Mouse (Mus musculus) small intestine, adult 2 months (tissue): ENCODE measurements at regions not wholly inside any gene's neighbourhood (a gene's known extent, or its start where the extent isn't known, plus 50 kb on each side); places are given as distances from the start of the nearest gene placed in this dataset.

Experiments used
- H3K27ac ChIP-seq: fragments of 200-500 bp; 2 replicates; pipeline ENCODE4 v1.5.1; 2012; ENCODE audit warnings: low read depth, low read length, control low read depth, inconsistent platforms; ENCODE audit not compliant: insufficient read depth
- H3K27me3 ChIP-seq: fragments of 200-500 bp; 2 replicates; pipeline ENCODE4 v1.6.1; 2012; ENCODE audit warnings: mild to moderate bottlenecking, moderate library complexity, low read length, inconsistent platforms; ENCODE audit not compliant: control insufficient read depth, insufficient read depth
- H3K36me3 ChIP-seq: fragments of 200-500 bp; 2 replicates; pipeline ENCODE4 v1.6.1; 2012; ENCODE audit warnings: mild to moderate bottlenecking, low read length, control low read depth, inconsistent platforms; ENCODE audit not compliant: control insufficient read depth, insufficient read depth
- H3K4me1 ChIP-seq: fragments of 200-500 bp; 2 replicates; pipeline ENCODE4 v1.6.1; 2012; ENCODE audit warnings: low read length, inconsistent platforms, mixed read lengths; ENCODE audit not compliant: control insufficient read depth, insufficient read depth, insufficient read length
- H3K4me3 ChIP-seq: fragments of 200-500 bp; 2 replicates; pipeline ENCODE4 v1.5.1; 2012; ENCODE audit warnings: low read depth, mild to moderate bottlenecking, control low read depth, inconsistent platforms, low read length, moderate library complexity
- CTCF ChIP-seq: fragments of 200-500 bp; IDR thresholded peaks from 2 replicates; pipeline ENCODE4 v1.5.1; 2012; ENCODE audit warnings: low read depth, mild to moderate bottlenecking, control low read depth, inconsistent platforms, low read length, moderate library complexity, mixed read lengths; ENCODE audit not compliant: insufficient replicate concordance, insufficient read length; ENCODE audit errors: extremely low read depth
- POLR2A ChIP-seq: fragments of 200-500 bp; IDR thresholded peaks from 2 replicates; pipeline ENCODE4 v1.6.1; 2012; ENCODE audit warnings: low read depth, mild to moderate bottlenecking, control low read depth, inconsistent platforms, low read length, moderate library complexity
- WGBS: fragments of 180-500 bp; shearing (Covaris S2); methylation state at CpG from one replicate; pipeline ENCODE4 v1.1.7; 2018; 5-methylcytosine and 5-hydroxymethylcytosine counted together

- Histone ChIP-seq H3K4me1 (no peaks in the 10 kb centered on the region), H3K27me3 (no peaks in the 10 kb centered on the region), H3K27ac (no peak overlapping the region), H3K4me3 (no peak overlapping the region), H3K36me3 (no peaks in the 10 kb centered on the region)
- TF ChIP-seq POLR2A (no peak), CTCF (no peak)
- 71% methylated on average over 12 of the region's 12 CpGs for whole genome bisulfite sequencing
Observed at GRCm38 (mm10) chr17:51962529-51963110, 129.5 kb upstream of the Satb1 start.

- WGBS: 75% methylated on average over 4 of the region's 4 CpGs
- TF ChIP-seq CTCF: no peak
- TF ChIP-seq POLR2A: no peak
Observed at GRCm38 (mm10) chr17:51961337-51961736, 128.2 kb upstream of the Satb1 start.

GRCm38 (mm10) chr17:51956275-51956674, 123.2 kb upstream of the Satb1 start:
- H3K27ac ChIP-seq: no peak overlapping the region
- H3K4me1 ChIP-seq: no peaks in the 10 kb centered on the region
- 91% methylated on average over 13 of the region's 13 CpGs for WGBS
- H3K27me3 ChIP-seq: no peaks in the 10 kb centered on the region
- no peak overlapping the region for H3K4me3 ChIP-seq
- H3K36me3 ChIP-seq: no peaks in the 10 kb centered on the region
- TF ChIP-seq CTCF: no peak
- no peak for TF ChIP-seq POLR2A

More at GRCm38 (mm10) chr17:51961337-51961736, 128.2 kb upstream of the Satb1 start:
- Histone ChIP-seq H3K36me3 (no peaks in the 10 kb centered on the region), H3K4me1 (no peaks in the 10 kb centered on the region), H3K27ac (no peak overlapping the region), H3K27me3 (no peaks in the 10 kb centered on the region), H3K4me3 (no peak overlapping the region)

- Histone ChIP-seq H3K4me1 (no peaks in the 10 kb centered on the region), H3K4me3 (no peak overlapping the region), H3K27me3 (no peaks in the 10 kb centered on the region), H3K27ac (no peak overlapping the region), H3K36me3 (no peaks in the 10 kb centered on the region)
- 71% methylated on average over 5 of the region's 5 CpGs for WGBS
- TF ChIP-seq POLR2A (no peak), CTCF (no peak)
Observed at GRCm38 (mm10) chr17:51937707-51938106, 104.6 kb upstream of the Satb1 start.

DNA sequence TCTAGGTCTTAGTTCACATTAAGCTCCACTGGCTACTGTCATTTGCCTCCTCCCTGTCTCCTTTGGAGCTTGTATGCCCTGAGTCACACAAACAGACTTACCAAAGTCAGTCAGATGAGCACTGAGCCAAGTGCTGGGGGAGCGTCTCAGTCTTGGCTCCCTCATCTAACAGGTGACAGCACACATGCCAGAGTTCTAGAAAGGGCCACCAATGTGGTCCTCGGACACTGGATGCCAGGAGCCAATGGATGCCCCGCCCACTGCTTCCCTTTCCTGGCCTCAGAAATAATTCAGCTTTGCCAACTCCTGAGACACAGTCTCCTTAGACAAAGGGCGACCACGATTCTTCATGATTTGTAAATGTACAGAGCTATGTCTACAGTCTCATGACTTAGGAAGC, 103.0 kb upstream of the Satb1 start:
- 75% methylated on average over 5 of the region's 5 CpGs for WGBS
- H3K27me3 ChIP-seq: no peaks in the 10 kb centered on the region

GRCm38 (mm10) chr17:51926392-51926791, 93.3 kb upstream of the Satb1 start:
- Histone ChIP-seq H3K27me3 (no peaks in the 10 kb centered on the region), H3K36me3 (no peaks in the 10 kb centered on the region), H3K27ac (no peak overlapping the region), H3K4me3 (no peak overlapping the region), H3K4me1 (no peaks in the 10 kb centered on the region)
- WGBS: 68% methylated on average over 3 of the region's 3 CpGs
- TF ChIP-seq CTCF: no peak
- no peak for TF ChIP-seq POLR2A

More for the DNA sequence above, 103.0 kb upstream of the Satb1 start:
- TF ChIP-seq CTCF (no peak), POLR2A (no peak)
- H3K4me3 ChIP-seq: no peak overlapping the region
- H3K4me1 ChIP-seq: no peaks in the 10 kb centered on the region
- H3K36me3 ChIP-seq: no peaks in the 10 kb centered on the region
- no peak overlapping the region for H3K27ac ChIP-seq

- Histone ChIP-seq H3K36me3 (no peaks in the 10 kb centered on the region), H3K27me3 (no peaks in the 10 kb centered on the region), H3K27ac (no peak overlapping the region), H3K4me1 (no peaks in the 10 kb centered on the region), H3K4me3 (no peak overlapping the region)
- WGBS: 76% methylated on average over 4 of the region's 4 CpGs
- TF ChIP-seq CTCF: no peak
- no peak for TF ChIP-seq POLR2A
Observed at GRCm38 (mm10) chr17:51907031-51907430, 73.9 kb upstream of the Satb1 start.
